13 mouse cellular contexts compared by ENCODE assay signal in genomic region chr11:67509219-67509876, GRCm38 (mm10).
"Had no signal": no experiment of that assay in that cellular context is flagged by ENCODE, and none has a peak within 500 bp of the region (broad histone marks: within the 10 kb centered on the region; RNA-seq: fewer than 3 reads in every experiment).

No protein-coding gene starts in this region.

- H3K27ac ChIP-seq: limb, embryonic 15.5 days; liver, embryonic 12.5 days; macrophage; midbrain, embryonic 12.5 days; neural tube, embryonic 15.5 days had no signal

- H3K9me3 ChIP-seq: limb, embryonic 15.5 days; liver, embryonic 12.5 days; midbrain, embryonic 12.5 days; neural tube, embryonic 15.5 days had no signal

- ATAC-seq: liver, embryonic 12.5 days had no signal

- H3K27me3 ChIP-seq: limb, embryonic 15.5 days; liver, embryonic 12.5 days; midbrain, embryonic 12.5 days; neural tube, embryonic 15.5 days had no signal

- H3K4me1 ChIP-seq: limb, embryonic 15.5 days; liver, embryonic 12.5 days; megakaryocyte, embryonic 14.5 days; midbrain, embryonic 12.5 days; neural tube, embryonic 15.5 days had no signal

- H3K4me3 ChIP-seq: limb, embryonic 15.5 days; liver, embryonic 12.5 days; megakaryocyte, embryonic 14.5 days; midbrain, embryonic 12.5 days; neural tube, embryonic 15.5 days had no signal

- H3K36me3 ChIP-seq: limb, embryonic 15.5 days; liver, embryonic 12.5 days; midbrain, embryonic 12.5 days; neural tube, embryonic 15.5 days had no signal

- H3K9ac ChIP-seq: limb, embryonic 15.5 days; liver, embryonic 12.5 days; lung, embryonic 14.5 days; midbrain, embryonic 12.5 days; neural tube, embryonic 15.5 days had no signal

- H3K4me2 ChIP-seq: limb, embryonic 15.5 days; liver, embryonic 12.5 days; lung, embryonic 14.5 days; midbrain, embryonic 12.5 days; neural tube, embryonic 15.5 days had no signal

- DNase-seq: kidney, adult 9 months; kidney, postnatal 10 days; layer of hippocampus, postnatal 36 days; lung, embryonic 14.5 days; lung, postnatal 10 days; thymus, adult 18-20 months; thymus, postnatal 14 days had no signal
